Mouse (Mus musculus) heart, embryonic 11.5 days (tissue): ENCODE measurements around the gene Pdlim7. TPM values are rescaled to one million over a fixed set of nuclear protein-coding genes. Genes with fewer than 3 reads are reported as not detected.

Experiments
- ATAC-seq: fragments of 200-750 bp; cut with Nextera tagmentation; replicated peaks from 2 replicates; pipeline ENCODE4 v1.8.0; 2017; ENCODE audit warnings: moderate library complexity; ENCODE audit not compliant: insufficient number of reproducible peaks, low FRiP score, low TSS enrichment
- H3K27ac ChIP-seq: fragments of 300-500 bp; sonication (generic); 2 replicates; pipeline ENCODE4 v1.5.1; 2014; ENCODE audit warnings: mild to moderate bottlenecking, low read depth, low read length
- H3K27me3 ChIP-seq: fragments of 300-500 bp; sonication (generic); 2 replicates; pipeline ENCODE4 v1.6.1; 2014; ENCODE audit warnings: mild to moderate bottlenecking, low read length, mixed read lengths; ENCODE audit not compliant: control insufficient read depth, insufficient read depth
- H3K36me3 ChIP-seq: fragments of 300-500 bp; sonication (generic); 2 replicates; pipeline ENCODE4 v1.6.1; 2014; ENCODE audit warnings: mild to moderate bottlenecking, low read length, moderate library complexity, mixed read lengths; ENCODE audit not compliant: control insufficient read depth, insufficient read depth
- H3K4me1 ChIP-seq: fragments of 300-500 bp; sonication (generic); 2 replicates; pipeline ENCODE4 v1.6.1; 2014; ENCODE audit warnings: low read length; ENCODE audit not compliant: control insufficient read depth, insufficient read depth
- H3K4me2 ChIP-seq: fragments of 300-500 bp; sonication (generic); 2 replicates; pipeline ENCODE4 v1.6.1; 2014; ENCODE audit warnings: mild to moderate bottlenecking, moderate library complexity
- H3K4me3 ChIP-seq: fragments of 300-500 bp; sonication (generic); 2 replicates; pipeline ENCODE4 v1.5.1; 2014; ENCODE audit warnings: low read depth, low read length
- H3K9ac ChIP-seq: fragments of 300-500 bp; sonication (generic); 2 replicates; pipeline ENCODE4 v1.6.1; 2014; ENCODE audit warnings: mild to moderate bottlenecking, low read depth, low read length, moderate library complexity
- H3K9me3 ChIP-seq: fragments of 300-500 bp; sonication (generic); replicated peaks from 2 replicates; pipeline ENCODE4 v1.6.1; 2016; ENCODE audit warnings: low read length; ENCODE audit not compliant: control insufficient read depth
- WGBS: fragments of 180-500 bp; shearing (Covaris S2); extraction: QIAGEN DNeasy Blood & Tissue Kit; methylation state at CpG from one replicate; pipeline ENCODE4 v1.1.7; 2014; ENCODE audit not compliant: insufficient replicate concordance; 5-methylcytosine and 5-hydroxymethylcytosine counted together
- polyA plus RNA-seq: library from polyadenylated mRNA; unstranded; fragments of >200 nt; fragmentation: Nextera tagmentation; extraction: Ambion mirVana; gene quantifications from 2 replicates; pipeline ENCODE4 v1.2.1, GENCODE M21; 2014

Gene Pdlim7
- polyA plus RNA-seq, 1 experiment from 2014 or later: 439 TPM

DNA sequence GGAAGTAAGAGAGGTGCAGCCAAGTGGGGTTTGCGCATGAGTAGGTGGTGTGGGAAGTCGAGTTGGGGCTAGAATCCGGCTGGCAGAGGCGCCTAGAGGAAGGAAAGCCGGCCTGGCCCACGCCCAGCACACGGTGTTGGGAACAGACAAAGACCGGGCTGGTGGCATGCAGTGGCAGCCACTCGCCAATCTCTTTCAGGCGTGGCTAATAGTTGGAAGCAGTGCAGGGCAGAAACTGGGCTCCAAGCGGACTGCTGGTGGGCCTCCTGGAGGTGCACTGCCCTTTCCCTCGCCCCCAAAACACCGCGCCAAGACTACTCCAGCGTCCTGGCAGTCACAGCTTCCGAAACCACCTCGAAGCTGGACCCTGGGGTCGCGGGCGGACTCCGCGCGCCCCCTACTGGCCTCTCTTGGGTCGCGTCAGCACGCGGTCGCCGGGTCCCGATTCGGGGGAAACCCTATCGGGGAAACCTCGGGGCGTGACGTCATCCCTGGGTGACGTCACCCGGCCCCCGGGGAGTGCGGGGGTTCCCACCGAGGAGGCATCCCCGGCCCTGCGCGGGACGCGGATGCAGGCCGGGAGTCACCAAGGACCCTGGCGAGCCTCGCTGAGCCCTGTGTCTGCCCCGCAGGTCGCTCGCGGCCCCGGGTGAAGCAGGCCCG lies 42.2 kb downstream of the Pdlim7 start:
- peaks cover 6% of the 10 kb centered on the region; the same call in 1 of the 2 replicates for H3K4me1 ChIP-seq
- H3K4me2 ChIP-seq: peak overlapping the region; percentile 99
- no peaks in the 10 kb centered on the region for H3K9me3 ChIP-seq
- peak overlapping the region; percentile 66 for H3K4me3 ChIP-seq
- no peak overlapping the region for H3K27ac ChIP-seq
- peak overlapping the region; percentile 70 for H3K9ac ChIP-seq
- 1% methylated on average over 54 of the region's 54 CpGs for WGBS
- peak; percentile 42 for ATAC-seq
- H3K36me3 ChIP-seq: peaks cover 14% of the 10 kb centered on the region; the same call in 1 of the 2 replicates
- peaks cover 50% of the 10 kb centered on the region for H3K27me3 ChIP-seq

DNA sequence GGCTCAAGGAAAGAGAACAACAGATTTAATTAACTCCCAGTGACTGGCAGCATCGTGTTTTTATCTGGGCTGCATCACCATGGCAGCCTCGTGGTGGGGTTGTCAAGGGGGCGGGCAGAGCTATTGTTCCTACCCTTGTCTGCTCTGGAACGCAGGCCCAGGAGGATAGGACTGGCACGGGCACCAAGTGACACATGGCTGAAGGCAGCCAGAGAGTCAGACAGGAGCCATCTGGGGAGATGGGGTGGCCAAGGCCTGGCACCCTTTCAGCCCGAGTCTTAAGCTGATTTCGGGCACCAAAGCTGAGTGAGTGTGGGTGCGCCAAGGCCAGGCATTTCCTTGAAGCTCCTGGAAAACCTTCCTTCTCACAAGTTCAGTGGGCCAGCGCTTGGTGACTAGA lies 43.1 kb downstream of the Pdlim7 start:
- peaks cover 58% of the 10 kb centered on the region for H3K27me3 ChIP-seq
- no peak for ATAC-seq
- H3K27ac ChIP-seq: no peak overlapping the region
- H3K9me3 ChIP-seq: no peaks in the 10 kb centered on the region
- WGBS: 72% methylated on average over 9 of the region's 9 CpGs
- peaks cover 5% of the 10 kb centered on the region; the same call in 1 of the 2 replicates for H3K36me3 ChIP-seq
- H3K4me1 ChIP-seq: peaks cover 6% of the 10 kb centered on the region; the same call in 1 of the 2 replicates
- no peak overlapping the region; the same call in 1 of the 2 replicates for H3K4me2 ChIP-seq
- H3K4me3 ChIP-seq: no peak overlapping the region
- H3K9ac ChIP-seq: no peak overlapping the region

DNA sequence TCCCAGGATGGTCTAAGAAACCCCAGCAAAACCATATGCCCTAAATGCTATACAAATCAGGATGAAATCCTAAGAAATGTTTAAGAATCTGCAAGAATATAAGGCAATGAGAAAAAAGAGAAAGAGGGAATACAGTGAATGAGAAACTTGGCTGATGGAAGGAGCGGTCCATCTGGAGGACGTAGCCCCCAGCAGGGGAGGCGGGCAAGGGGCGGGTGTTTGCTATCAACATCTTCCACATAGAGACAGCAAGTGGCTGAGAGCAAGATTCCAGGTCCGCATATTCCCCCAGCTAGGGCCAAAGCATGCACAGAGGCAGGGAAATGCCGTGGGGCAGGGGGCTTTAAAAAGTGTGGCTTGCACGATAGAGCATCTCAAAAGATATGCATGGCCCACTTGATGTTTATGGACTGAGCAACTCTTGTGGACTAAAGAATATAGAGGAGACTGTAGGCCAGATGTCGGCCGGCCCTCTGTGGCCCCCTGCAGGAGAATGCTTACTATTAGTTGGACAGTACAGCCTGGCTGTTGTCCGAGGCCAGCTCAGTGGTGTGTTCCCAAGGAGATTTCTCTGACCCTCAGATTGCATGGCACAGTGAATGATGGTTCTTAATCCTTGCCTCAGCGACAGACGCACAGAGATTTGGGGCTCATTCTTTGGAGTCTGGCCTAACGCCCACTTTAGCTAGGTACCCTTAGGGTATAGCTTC lies 44.5 kb downstream of the Pdlim7 start:
- Histone ChIP-seq H3K9me3 (no peaks in the 10 kb centered on the region), H3K27me3 (peaks cover 58% of the 10 kb centered on the region), H3K4me2 (no peak overlapping the region), H3K9ac (no peak overlapping the region), H3K4me3 (no peak overlapping the region), H3K27ac (no peak overlapping the region), H3K4me1 (peaks cover 12% of the 10 kb centered on the region; the same call in 1 of the 2 replicates), H3K36me3 (no peaks in the 10 kb centered on the region)
- no peak for ATAC-seq
- 41% methylated on average over 13 of the region's 13 CpGs for WGBS

DNA sequence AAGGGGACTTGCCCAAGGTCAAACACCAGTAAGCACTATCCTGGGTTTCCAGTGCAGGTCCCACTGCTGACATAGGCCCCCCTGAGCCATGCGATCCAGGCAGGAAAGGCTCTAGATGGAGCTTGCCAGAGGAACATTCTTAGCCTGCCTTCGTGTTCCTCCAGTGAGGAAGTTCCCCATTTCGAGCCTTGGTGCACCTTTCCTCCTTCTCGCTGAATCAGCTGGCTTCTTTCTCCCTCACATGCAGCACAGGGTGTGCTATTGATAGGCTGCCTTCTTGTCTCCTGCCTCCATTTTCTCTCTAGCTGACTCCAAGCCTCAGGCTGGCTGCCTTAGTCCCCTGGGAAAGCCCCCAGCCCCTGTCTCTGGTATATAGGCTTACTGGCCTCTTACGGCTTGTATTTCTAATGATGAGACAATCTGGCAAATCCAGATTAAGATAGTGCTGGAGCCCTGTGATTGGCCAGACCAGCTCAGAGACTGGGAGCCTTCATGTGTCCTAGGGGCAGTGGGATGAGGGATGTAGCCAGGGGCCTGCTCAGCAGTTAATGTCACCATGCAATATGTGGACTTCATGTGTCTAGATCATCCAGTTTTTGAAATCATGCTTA lies 47.5 kb downstream of the Pdlim7 start:
- no peak overlapping the region for H3K27ac ChIP-seq
- H3K27me3 ChIP-seq: peaks cover 45% of the 10 kb centered on the region
- peaks cover 9% of the 10 kb centered on the region; the same call in 1 of the 2 replicates for H3K4me1 ChIP-seq
- no peak for ATAC-seq
- H3K36me3 ChIP-seq: no peaks in the 10 kb centered on the region
- no peak overlapping the region for H3K4me3 ChIP-seq
- H3K9me3 ChIP-seq: no peaks in the 10 kb centered on the region
- no peak overlapping the region for H3K9ac ChIP-seq
- no peak overlapping the region for H3K4me2 ChIP-seq
- 64% methylated on average over 5 of the region's 5 CpGs for WGBS

DNA sequence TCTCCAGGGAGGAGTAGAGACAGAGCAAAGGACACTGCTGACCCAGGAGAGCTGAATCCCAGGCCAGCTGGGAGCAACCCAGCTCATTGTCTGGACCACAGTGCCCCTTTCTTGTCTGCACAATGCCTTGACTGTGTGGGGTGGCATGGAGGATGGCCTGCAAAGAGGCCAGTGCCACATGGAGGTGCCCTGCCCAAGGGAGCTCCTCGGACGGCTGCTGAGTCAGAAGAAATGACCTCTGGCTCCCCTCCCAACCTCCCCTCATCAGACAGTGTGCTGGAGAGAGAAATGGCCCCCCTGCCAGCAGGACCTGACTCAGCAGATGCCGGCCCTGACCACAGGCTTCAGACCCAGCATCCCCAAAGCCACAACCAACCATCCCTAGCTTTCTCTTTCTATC lies 48.3 kb downstream of the Pdlim7 start:
- no peak overlapping the region for H3K4me3 ChIP-seq
- 44% methylated on average over 3 of the region's 3 CpGs for WGBS
- H3K36me3 ChIP-seq: no peaks in the 10 kb centered on the region; the same call in 1 of the 2 replicates
- peaks cover 9% of the 10 kb centered on the region; the same call in 1 of the 2 replicates for H3K4me1 ChIP-seq
- no peaks in the 10 kb centered on the region for H3K9me3 ChIP-seq
- H3K4me2 ChIP-seq: peak overlapping the region; percentile 91
- no peak overlapping the region for H3K9ac ChIP-seq
- no peak overlapping the region for H3K27ac ChIP-seq
- peaks cover 37% of the 10 kb centered on the region for H3K27me3 ChIP-seq
- ATAC-seq: no peak

DNA sequence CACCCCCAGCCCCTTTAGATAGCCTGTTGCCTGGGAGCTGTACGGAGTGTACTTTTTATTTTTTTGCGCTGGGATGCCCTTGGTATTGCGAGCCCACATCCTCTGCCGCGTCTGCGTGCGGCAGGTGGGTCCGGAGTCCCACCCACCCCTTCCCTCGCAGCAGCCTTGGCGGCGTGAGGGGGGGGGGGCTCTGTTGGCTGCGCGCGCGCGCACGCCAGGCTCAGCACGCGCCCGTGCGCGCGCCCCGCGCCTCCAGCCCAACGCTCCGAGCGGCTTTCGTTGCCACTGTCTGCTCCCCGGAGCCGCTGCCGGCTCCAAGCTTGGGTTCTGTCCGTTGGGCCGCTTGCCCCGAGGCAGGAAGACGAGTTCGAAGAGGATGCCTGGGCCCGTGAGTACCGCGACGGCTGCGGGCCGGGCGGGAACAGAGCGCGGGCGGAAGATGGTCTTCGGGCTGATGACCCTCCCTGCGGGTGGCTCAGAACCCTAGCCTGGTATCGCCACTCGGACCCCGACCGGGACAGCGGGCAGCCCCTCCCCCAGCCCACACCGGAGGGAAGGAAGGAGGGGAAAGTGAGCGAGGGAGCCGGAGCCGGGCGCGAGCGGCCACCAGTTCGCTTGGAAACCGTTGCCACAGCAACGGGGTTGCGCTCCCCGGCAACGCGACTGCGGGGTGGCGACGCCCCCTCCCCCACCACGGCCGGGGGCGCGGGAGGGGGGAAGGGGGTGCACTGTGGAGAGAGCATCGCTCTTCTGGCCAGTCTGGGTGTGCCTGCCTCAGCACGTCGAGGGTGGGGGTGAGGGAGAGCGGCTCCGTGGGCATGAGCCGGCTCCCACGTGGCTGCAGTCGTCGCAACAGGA lies 49.2 kb downstream of the Pdlim7 start, which contains the start of gene Prr7:
Gene Prr7, plus strand, starts transcription at position 241 of the 858 bp plus-strand sequence.
- Histone ChIP-seq H3K27ac (0 out of 2 replicates have a peak within 1 kb of the TSS, but pooled peaks have one; percentile 38), H3K27me3 (peaks cover 30% of the 10 kb centered on the region), H3K36me3 (peaks cover 8% of the 10 kb centered on the region), H3K4me1 (peaks cover 9% of the 10 kb centered on the region; the same call in 1 of the 2 replicates), H3K4me3 (peak within 1 kb of the TSS; percentile 67), H3K9me3 (no peaks in the 10 kb centered on the region), H3K9ac (peak within 1 kb of the TSS; percentile 81), H3K4me2 (peak within 1 kb of the TSS; percentile 91)
- ATAC-seq: peak; percentile 32
- under 1% methylated on average over 73 of the region's 84 CpGs for WGBS

DNA sequence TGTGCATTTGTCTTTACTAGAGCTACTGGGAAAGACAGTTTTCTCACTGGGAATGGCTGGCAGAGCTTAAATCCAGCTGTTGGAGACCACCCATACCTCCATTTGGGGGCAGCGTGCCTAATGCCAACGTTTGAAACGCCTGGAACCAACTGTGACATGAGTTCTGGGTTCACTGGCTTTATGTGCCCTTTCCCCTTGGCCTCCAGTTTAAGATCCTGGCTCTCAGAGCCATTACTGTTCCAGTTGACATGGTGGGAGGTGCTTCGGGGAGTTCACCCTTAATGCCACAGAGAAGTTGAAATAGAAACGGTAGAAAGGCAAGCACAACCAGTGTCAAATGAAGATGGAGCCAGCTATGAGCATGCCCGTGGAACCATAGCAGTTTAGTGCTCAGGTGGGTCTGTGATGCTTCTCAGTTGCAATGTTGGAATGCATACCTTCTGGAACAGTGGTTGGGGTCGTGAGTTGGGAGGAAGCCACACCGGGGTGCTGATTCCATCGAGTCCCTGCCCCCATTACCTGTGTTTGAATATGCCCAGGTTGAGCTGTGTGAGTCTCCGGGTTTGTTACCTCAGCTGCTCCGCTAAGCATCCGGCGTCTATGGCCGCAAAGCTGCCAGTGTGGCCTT lies 50.0 kb downstream of the Pdlim7 start:
- no peak overlapping the region for H3K27ac ChIP-seq
- 16% methylated on average over 14 of the region's 14 CpGs for WGBS
- no peak for ATAC-seq

More for the DNA sequence above, 50.0 kb downstream of the Pdlim7 start:
- Histone ChIP-seq H3K4me2 (peak overlapping the region; percentile 91), H3K27me3 (peaks cover 24% of the 10 kb centered on the region), H3K9ac (peak overlapping the region; percentile 81), H3K36me3 (peaks cover 14% of the 10 kb centered on the region), H3K9me3 (no peaks in the 10 kb centered on the region), H3K4me1 (peaks cover 9% of the 10 kb centered on the region; the same call in 1 of the 2 replicates), H3K4me3 (peak overlapping the region; percentile 67)
